ENCODE assay signal across 12 mouse cellular contexts in genomic region chr1:182518143-182518680, GRCm38 (mm10). TPM values are rescaled to one million over a fixed set of nuclear protein-coding genes. Genes with fewer than 3 reads are reported as not detected.
A peak's percentile ranks its signal among the peaks of the same experiment; 100 is the strongest.
DNase-seq lines count a peak whose midpoint lies in the region; ATAC-seq and TF ChIP-seq lines count a peak whose summit lies in the region.
"Had no signal": no experiment of that assay in that cellular context is flagged by ENCODE, and none has a peak within 500 bp of the region (broad histone marks: within the 10 kb centered on the region; RNA-seq: fewer than 3 reads in every experiment).

No protein-coding gene starts in this region.

- peak overlapping the region in 1 of 2 experiments; percentile 87; a peak in 1 of 4 replicates for H3K27ac ChIP-seq in heart, embryonic 14.5 days (replicated peaks in 1 of 2; ENCODE audit: control insufficient read depth in 1 of 2, insufficient read depth in 1 of 2, low read depth in 2 of 2, low read length in 2 of 2)
- H3K27ac ChIP-seq in limb, embryonic 10.5 days, result no peak overlapping the region

- H3K4me1 ChIP-seq in heart, embryonic 14.5 days (ENCODE audit: control insufficient read depth in 2 of 2, insufficient read depth in 2 of 2, low read length in 2 of 2), result peaks cover 35 to 44% of the 10 kb centered on the region in 2 experiments
- peaks cover 55% of the 10 kb centered on the region for H3K4me1 ChIP-seq in E14TG2a.4 (replicated peaks; ENCODE audit: low read depth, low read length)
- peaks cover 56% of the 10 kb centered on the region for H3K4me1 ChIP-seq in limb, embryonic 10.5 days

- WGBS in heart, embryonic 14.5 days, result 73% methylated on average over 10 of the region's 10 CpGs
- WGBS in limb, embryonic 10.5 days, result 59% methylated on average over 10 of the region's 10 CpGs

- H3K27me3 ChIP-seq in heart, embryonic 14.5 days (ENCODE audit: control insufficient read depth, insufficient read depth, low read length), result no peaks in the 10 kb centered on the region
- H3K27me3 ChIP-seq in E14TG2a.4 (ENCODE audit: insufficient read depth, low read length), result peaks cover 86% of the 10 kb centered on the region
- H3K27me3 ChIP-seq in limb, embryonic 10.5 days (ENCODE audit: low read depth, poor library complexity, severe bottlenecking), result peaks cover 11% of the 10 kb centered on the region

- H3K4me2 ChIP-seq in heart, embryonic 14.5 days (ENCODE audit: low read length), result peak overlapping the region; percentile 72

- no peak overlapping the region for H3K4me3 ChIP-seq in heart, embryonic 14.5 days (ENCODE audit: control insufficient read depth in 1 of 2, insufficient read depth in 1 of 2, low read depth in 1 of 2, low read length in 2 of 2)
- H3K4me3 ChIP-seq in E14TG2a.4 (replicated peaks; ENCODE audit: low read length), result 0 out of 2 replicates have a peak overlapping the region, but pooled peaks have one; percentile 82
- 0 out of 2 replicates have a peak overlapping the region, but pooled peaks have one; percentile 89 for H3K4me3 ChIP-seq in limb, embryonic 10.5 days

- no peak for TF ChIP-seq CTCF in E14TG2a.4 (conservative IDR thresholded peaks at IDR 0.05; ENCODE audit: low read length)

- H3K36me3 ChIP-seq in heart, embryonic 14.5 days (ENCODE audit: control insufficient read depth, insufficient read depth, low read length), result no peaks in the 10 kb centered on the region
- no peaks in the 10 kb centered on the region for H3K36me3 ChIP-seq in E14TG2a.4 (ENCODE audit: insufficient read depth, low read length)
- H3K36me3 ChIP-seq in limb, embryonic 10.5 days, result peaks cover 6% of the 10 kb centered on the region; the same call in 1 of the 2 replicates

- no peak for ATAC-seq in heart, embryonic 14.5 days (ENCODE audit: insufficient number of reproducible peaks, insufficient read depth, low FRiP score, low read depth)
- ATAC-seq in inflammation-experienced regulatory T-cells, adult 6 months, result no peak
- ATAC-seq in erythroblast, adult 5-6 weeks (replicated peaks; ENCODE audit: low FRiP score, poor library complexity, severe bottlenecking), result no peak

- no peaks in the 10 kb centered on the region for H3K9me3 ChIP-seq in heart, embryonic 14.5 days (ENCODE audit: control insufficient read depth, low read length)
- no peaks in the 10 kb centered on the region for H3K9me3 ChIP-seq in E14TG2a.4 (ENCODE audit: low read length)
- no peaks in the 10 kb centered on the region for H3K9me3 ChIP-seq in limb, embryonic 10.5 days (replicated peaks)

- no peak for DNase-seq in heart, adult 8-10 months (ENCODE audit: low spot score)
- DNase-seq in CD4-positive helper T cell, adult 2 months (ENCODE audit: low read depth, low spot score), result peak; percentile 58
- no peak for DNase-seq in limb, embryonic 10.5 days (ENCODE audit: low spot score)

- no peak overlapping the region for H3K9ac ChIP-seq in heart, embryonic 14.5 days (ENCODE audit: low read length)

RNA-seq across cellular contexts. Expression of gene Capn2, which starts 0.8 kb away (rescaled TPM):
- 71.2 and 76.6 TPM in 2 replicates for polyA plus RNA-seq in heart, embryonic 14.5 days (2014; fragmentation: Nextera tagmentation; extraction: Ambion mirVana)
- 10 to 100 TPM; 53.7 to 72.8 (median 63.5) TPM for total RNA-seq in heart, adult 8-10 months (2022)
- polyA plus RNA-seq in limb, embryonic 10.5 days (2016; fragmentation: Nextera tagmentation; extraction: Ambion mirVana), result 65.2 and 86.5 TPM in 2 replicates
- polyA plus RNA-seq in inflammation-experienced regulatory T-cells, adult 6 months (2017; shearing (Covaris generic)), result 10 to 100 TPM; 24.1 to 68.6 (median 38.1) TPM
- total RNA-seq in erythroblast, adult 5-6 weeks (2015; ENCODE audit: low replicate concordance), result 4.6 and 7.5 TPM in 2 replicates
- total RNA-seq in erythroblast, adult 5-6 weeks (2017; ENCODE audit: low replicate concordance), result 7.2 and 11.4 TPM in 2 replicates

RNA-seq across cellular contexts. Expression of gene Capn8, which starts 46.6 kb away (rescaled TPM):
- not detected in 2 replicates for polyA plus RNA-seq in heart, embryonic 14.5 days (2014; fragmentation: Nextera tagmentation; extraction: Ambion mirVana)
- not detected for total RNA-seq in heart, adult 8-10 months (2022)
- 0.06 TPM in 1 of 2 replicates, not detected in the other for polyA plus RNA-seq in limb, embryonic 10.5 days (2016; fragmentation: Nextera tagmentation; extraction: Ambion mirVana)
- not detected for polyA plus RNA-seq in inflammation-experienced regulatory T-cells, adult 6 months (2017; shearing (Covaris generic))
- not detected in 2 replicates for total RNA-seq in erythroblast, adult 5-6 weeks (2015; ENCODE audit: low replicate concordance)
- total RNA-seq in erythroblast, adult 5-6 weeks (2017; ENCODE audit: low replicate concordance), result not detected in 2 replicates
- total RNA-seq: gastrocnemius, postnatal 4 days; layer of hippocampus, adult 2 months had no signal
- polyA plus RNA-seq: erythroblast, embryonic 14.5 days; limb, embryonic 11.5 days; spleen, adult 2 months had no signal

Comparison
In these comparisons a context has a peak if more than half of its experiments do, and no peak if none do; other contexts are left out.
1. H3K4me3 ChIP-seq: peak in E14TG2a.4 (single experiment) and limb, embryonic 10.5 days (single experiment); none in heart, embryonic 14.5 days (0 of 2).